Mouse (Mus musculus) kidney, adult 2 months (tissue): ENCODE measurements around the gene Ubtf.

Experiments
- CTCF ChIP-seq: fragments of 200-500 bp; conservative IDR thresholded peaks from 2 replicates; pipeline ENCODE4 v1.5.1; 2011; ENCODE audit warnings: low read depth, mild to moderate bottlenecking, control low read depth, low read length, moderate library complexity, mixed read lengths; ENCODE audit not compliant: insufficient read depth, insufficient read length
- POLR2A ChIP-seq: fragments of 200-500 bp; IDR thresholded peaks from one replicate; pipeline ENCODE4 v1.6.1; 2011; ENCODE audit warnings: low read depth, low read length, control low read depth

- TF ChIP-seq POLR2A: peak; percentile 49
- no peak for TF ChIP-seq CTCF
These were observed 22.8 kb downstream of the Ubtf start, which contains the start of gene Atxn7l3 for GRCm38 (mm10) chr11:102296491-102297472.
